Mouse (Mus musculus) MEL (cell line): Measurements from ENCODE around the gene Mettl23. TPM values are rescaled to one million over a fixed set of nuclear protein-coding genes. Genes with fewer than 3 reads are reported as not detected.

Experiments used
- DNase-seq: peaks from one replicate; pipeline ENCODE4 v3.0.0; 2011; ENCODE audit warnings: low read depth, low spot score
- H3K27ac ChIP-seq: 2 replicates; pipeline ENCODE4 v1.5.1; 2012; ENCODE audit warnings: low read depth, mild to moderate bottlenecking, control low read depth, low read length, moderate library complexity; ENCODE audit not compliant: control insufficient read depth
- H3K27me3 ChIP-seq, 2 experiments: fragments of 150-350 bp in 1 of 2; sonication (generic) in 1 of 2; 2 replicates each; pipeline ENCODE4 v1.6.1; 2012; ENCODE audit warnings: low read length in 2 of 2, mild to moderate bottlenecking in 2 of 2, improper control_type of control experiment in 1 of 2, moderate library complexity in 1 of 2; ENCODE audit not compliant: insufficient read depth in 2 of 2, control insufficient read depth in 1 of 2
- H3K36me3 ChIP-seq, 2 experiments: 2 replicates each; pipeline ENCODE4 v1.6.1; 2012 to 2014; ENCODE audit warnings: low read length in 2 of 2, improper control_type of control experiment in 1 of 2, inconsistent platforms in 1 of 2, mild to moderate bottlenecking in 1 of 2; ENCODE audit not compliant: insufficient read depth in 2 of 2, control insufficient read depth in 1 of 2
- H3K4me1 ChIP-seq, 2 experiments: fragments of 150-350 bp in 1 of 2; sonication (generic) in 1 of 2; 2 replicates each; pipeline ENCODE4 v1.6.1; 2012; ENCODE audit warnings: low read length in 2 of 2, improper control_type of control experiment in 1 of 2, mild to moderate bottlenecking in 1 of 2; ENCODE audit not compliant: insufficient read depth in 2 of 2, control insufficient read depth in 1 of 2
- H3K4me3 ChIP-seq, 2 experiments: fragments of 150-350 bp in 1 of 2; sonication (generic) in 1 of 2; 2 replicates each; pipeline ENCODE4 v1.5.1; 2012; ENCODE audit warnings: low read depth in 2 of 2, low read length in 2 of 2, mild to moderate bottlenecking in 2 of 2, moderate library complexity in 2 of 2, control low read depth in 1 of 2, improper control_type of control experiment in 1 of 2; ENCODE audit not compliant: control insufficient read depth in 1 of 2, insufficient read depth in 1 of 2
- H3K79me2 ChIP-seq: 2 replicates; pipeline ENCODE4 v1.6.1; 2012; ENCODE audit warnings: mild to moderate bottlenecking, low read length, moderate library complexity; ENCODE audit not compliant: control insufficient read depth, poor library complexity, insufficient read depth
- H3K9ac ChIP-seq: 2 replicates; pipeline ENCODE4 v1.6.1; 2012; ENCODE audit warnings: low read depth, mild to moderate bottlenecking, control low read depth, low read length, moderate library complexity; ENCODE audit not compliant: control insufficient read depth, poor library complexity, severe bottlenecking
- H3K9me3 ChIP-seq: fragments of 150-350 bp; sonication (generic); replicated peaks from 2 replicates; pipeline ENCODE4 v1.6.1; 2012; ENCODE audit warnings: mild to moderate bottlenecking, low read length, improper control_type of control experiment, moderate library complexity; ENCODE audit not compliant: insufficient read depth
- CHD1 ChIP-seq: IDR thresholded peaks from 2 replicates; pipeline ENCODE4 v1.6.1; 2012; ENCODE audit warnings: low read depth, mild to moderate bottlenecking, inconsistent platforms, low read length, improper control_type of control experiment
- CHD2 ChIP-seq: IDR thresholded peaks from 2 replicates; pipeline ENCODE4 v1.6.1; 2011; ENCODE audit warnings: low read length, improper control_type of control experiment
- CTCF ChIP-seq, 3 experiments: IDR thresholded peaks in 2 of 3; conservative IDR thresholded peaks in 1 of 3; 2 replicates each; pipeline ENCODE4 v1.5.1; 2011 to 2012; ENCODE audit warnings: low read length in 3 of 3, low read depth in 2 of 3, mild to moderate bottlenecking in 2 of 3, improper control_type of control experiment in 1 of 3, inconsistent platforms in 1 of 3, mixed read lengths in 1 of 3, moderate library complexity in 1 of 3; ENCODE audit not compliant: control insufficient read depth in 1 of 3, insufficient read depth in 1 of 3, poor library complexity in 1 of 3, severe bottlenecking in 1 of 3
- E2F4 ChIP-seq: IDR thresholded peaks from 2 replicates; pipeline ENCODE4 v1.6.1; 2011; ENCODE audit warnings: low read depth, low read length, improper control_type of control experiment, borderline replicate concordance
- ELF1 ChIP-seq: IDR thresholded peaks from 2 replicates; pipeline ENCODE4 v1.6.1; 2014; ENCODE audit warnings: low read depth, mild to moderate bottlenecking, inconsistent platforms, low read length, improper control_type of control experiment, moderate library complexity
- EP300 ChIP-seq, 2 experiments: IDR thresholded peaks; 2 replicates each; pipeline ENCODE4 v1.6.1; 2011; ENCODE audit warnings: improper control_type of control experiment in 2 of 2, low read length in 2 of 2, low read depth in 1 of 2, mild to moderate bottlenecking in 1 of 2
- ETS1 ChIP-seq: IDR thresholded peaks from 2 replicates; pipeline ENCODE4 v1.6.1; 2012; ENCODE audit warnings: low read depth, mild to moderate bottlenecking, inconsistent platforms, low read length, improper control_type of control experiment, moderate library complexity
- GABPA ChIP-seq: IDR thresholded peaks from 2 replicates; pipeline ENCODE4 v1.6.1; 2012; ENCODE audit warnings: low read depth, mild to moderate bottlenecking, inconsistent platforms, low read length, improper control_type of control experiment, moderate library complexity
- GATA1 ChIP-seq: IDR thresholded peaks from 2 replicates; pipeline ENCODE4 v1.6.1; 2011; ENCODE audit warnings: low read depth, low read length, improper control_type of control experiment
- HCFC1 ChIP-seq: IDR thresholded peaks from 2 replicates; pipeline ENCODE4 v1.6.1; 2012; ENCODE audit warnings: low read depth, mild to moderate bottlenecking, inconsistent platforms, low read length, improper control_type of control experiment, moderate library complexity
- KAT2A ChIP-seq: conservative IDR thresholded peaks from 2 replicates; pipeline ENCODE4 v1.6.1; 2012; ENCODE audit warnings: low read depth, low read length, improper control_type of control experiment, inconsistent platforms
- MEF2A ChIP-seq: IDR thresholded peaks from 2 replicates; pipeline ENCODE4 v1.6.1; 2014; ENCODE audit warnings: low read depth, mild to moderate bottlenecking, inconsistent platforms, low read length, improper control_type of control experiment; ENCODE audit not compliant: poor library complexity, insufficient replicate concordance, severe bottlenecking; ENCODE audit errors: extremely low read depth
- MXI1 ChIP-seq: IDR thresholded peaks from 2 replicates; pipeline ENCODE4 v1.6.1; 2011; ENCODE audit warnings: mild to moderate bottlenecking, low read depth, low read length, improper control_type of control experiment
- MYB ChIP-seq: IDR thresholded peaks from 2 replicates; pipeline ENCODE4 v1.6.1; 2011; ENCODE audit warnings: mild to moderate bottlenecking, low read depth, low read length, improper control_type of control experiment
- MYC ChIP-seq: IDR thresholded peaks from 2 replicates; pipeline ENCODE4 v1.6.1; 2011; ENCODE audit warnings: low read depth, mild to moderate bottlenecking, low read length, improper control_type of control experiment, moderate library complexity
- NELFE ChIP-seq: IDR thresholded peaks from 2 replicates; pipeline ENCODE4 v1.6.1; 2011; ENCODE audit warnings: low read depth, low read length, improper control_type of control experiment
- NRF1 ChIP-seq: IDR thresholded peaks from 2 replicates; pipeline ENCODE4 v1.6.1; 2014; ENCODE audit warnings: low read depth, mild to moderate bottlenecking, inconsistent platforms, low read length, improper control_type of control experiment, moderate library complexity; ENCODE audit not compliant: poor library complexity, insufficient read depth, severe bottlenecking
- POLR2A ChIP-seq, 2 experiments: IDR thresholded peaks; 2 replicates each; pipeline ENCODE4 v1.6.1; 2011 to 2012; ENCODE audit warnings: low read length in 2 of 2, mild to moderate bottlenecking in 2 of 2, control low read depth in 1 of 2, improper control_type of control experiment in 1 of 2, low read depth in 1 of 2, moderate library complexity in 1 of 2; ENCODE audit not compliant: control insufficient read depth in 1 of 2, insufficient read depth in 1 of 2, poor library complexity in 1 of 2
- POLR2AphosphoS5 ChIP-seq: IDR thresholded peaks from 2 replicates; pipeline ENCODE4 v1.6.1; 2012; ENCODE audit warnings: low read depth, borderline replicate concordance, mild to moderate bottlenecking, inconsistent platforms, low read length, moderate library complexity, mixed read lengths
- RAD21 ChIP-seq: IDR thresholded peaks from 2 replicates; pipeline ENCODE4 v1.6.1; 2011; ENCODE audit warnings: mild to moderate bottlenecking, low read depth, low read length, improper control_type of control experiment
- RCOR1 ChIP-seq: IDR thresholded peaks from 2 replicates; pipeline ENCODE4 v1.6.1; 2012; ENCODE audit warnings: low read depth, mild to moderate bottlenecking, inconsistent platforms, low read length, improper control_type of control experiment
- TAL1 ChIP-seq: IDR thresholded peaks from 2 replicates; pipeline ENCODE4 v1.6.1; 2012; ENCODE audit warnings: mild to moderate bottlenecking, inconsistent platforms, low read length, moderate library complexity, mixed read lengths
- TBP ChIP-seq: IDR thresholded peaks from 2 replicates; pipeline ENCODE4 v1.8.0; 2011; ENCODE audit warnings: low read depth, low read length, improper control_type of control experiment
- TCF12 ChIP-seq: IDR thresholded peaks from 2 replicates; pipeline ENCODE4 v1.6.1; 2014; ENCODE audit warnings: low read depth, mild to moderate bottlenecking, inconsistent platforms, low read length, improper control_type of control experiment, moderate library complexity
- UBTF ChIP-seq: IDR thresholded peaks from 2 replicates; pipeline ENCODE4 v1.6.1; 2012; ENCODE audit warnings: low read depth, mild to moderate bottlenecking, inconsistent platforms, low read length, improper control_type of control experiment, moderate library complexity, borderline replicate concordance; ENCODE audit not compliant: insufficient read depth
- USF2 ChIP-seq, 2 experiments: IDR thresholded peaks; 2 replicates each; pipeline ENCODE4 v1.6.1; 2011 to 2012; ENCODE audit warnings: improper control_type of control experiment in 2 of 2, low read length in 2 of 2, borderline replicate concordance in 1 of 2, inconsistent platforms in 1 of 2, low read depth in 1 of 2, mild to moderate bottlenecking in 1 of 2; ENCODE audit not compliant: insufficient read depth in 1 of 2
- ZKSCAN1 ChIP-seq: IDR thresholded peaks from 2 replicates; pipeline ENCODE4 v1.6.1; 2012; ENCODE audit warnings: low read depth, mild to moderate bottlenecking, inconsistent platforms, low read length, improper control_type of control experiment, moderate library complexity
- ZNF384 ChIP-seq: IDR thresholded peaks from 2 replicates; pipeline ENCODE4 v1.6.1; 2012; ENCODE audit warnings: low read depth, mild to moderate bottlenecking, inconsistent platforms, low read length, improper control_type of control experiment
- polyA plus RNA-seq, 2 experiments: library from polyadenylated mRNA; stranded (reverse) in 1 of 2; unstranded in 1 of 2; fragments of >175 nt in 1 of 2; fragments of >200 nt in 1 of 2; gene quantifications; 2 replicates each; pipeline versions ENCODE4 v1.2.1 to v1.2.4; 2012; ENCODE audit warnings: low replicate concordance in 2 of 2, low read depth in 1 of 2; ENCODE audit not compliant: insufficient read length in 2 of 2, insufficient read depth in 1 of 2, missing spikeins in 1 of 2
- total RNA-seq: library from RNA; depleted of rRNA; stranded (reverse); fragments of 300-350 nt; gene quantifications from 2 replicates; pipeline ENCODE4 v1.2.3, GENCODE M21; 2012

The Mettl23 gene
- total and polyA plus RNA-seq, 3 experiments: 58.5 to 69.9 TPM; not detected in 1

DNA sequence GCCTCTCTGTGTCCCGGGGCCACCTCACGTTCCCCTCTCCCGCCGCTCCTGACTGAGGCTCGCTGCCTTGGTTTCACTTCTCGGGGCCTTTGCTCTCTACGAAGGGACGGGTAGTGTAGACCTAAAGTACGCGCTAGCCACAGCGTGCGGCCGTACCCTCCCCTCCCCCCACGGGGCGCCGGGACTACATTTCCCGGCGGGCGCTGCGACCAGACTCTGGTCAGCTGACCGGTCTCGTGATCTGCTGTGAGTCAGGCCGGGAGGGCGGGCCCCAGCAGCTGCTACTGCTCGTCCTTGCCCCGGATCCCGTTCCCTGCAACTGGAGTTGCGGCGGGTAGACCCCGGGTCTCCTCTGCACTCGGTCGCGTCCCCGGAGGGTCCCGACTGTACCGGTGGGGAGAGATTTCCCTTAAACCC is 10.4 kb downstream of the Mettl23 start (continued):
- TF ChIP-seq ZNF384: no peak
- TF ChIP-seq TCF12: peak; percentile 61
- TF ChIP-seq, all 39 proteins: peak for 22

DNA sequence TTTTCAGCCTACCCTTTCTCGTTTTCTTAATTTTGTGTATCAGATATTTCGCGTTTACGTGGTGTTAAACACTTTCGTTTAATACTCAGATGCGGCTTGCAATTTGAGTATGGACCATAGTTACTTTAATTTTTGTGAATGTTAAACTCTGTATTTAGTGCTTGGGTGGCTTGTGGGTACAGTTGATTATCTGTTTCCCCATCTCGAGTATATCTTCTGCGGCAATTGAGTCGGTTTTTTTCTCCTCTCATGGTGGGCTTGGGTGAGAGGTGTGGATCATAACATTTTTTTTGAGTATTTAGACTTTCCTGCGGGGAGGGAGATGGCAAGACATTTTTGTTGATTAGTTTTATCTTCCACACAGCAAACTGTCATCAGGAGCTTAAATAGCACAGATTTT is 11.2 kb downstream of the Mettl23 start:
- peak overlapping the region; percentile 98 for H3K9ac ChIP-seq
- peak; percentile 69 for DNase-seq

DNA sequence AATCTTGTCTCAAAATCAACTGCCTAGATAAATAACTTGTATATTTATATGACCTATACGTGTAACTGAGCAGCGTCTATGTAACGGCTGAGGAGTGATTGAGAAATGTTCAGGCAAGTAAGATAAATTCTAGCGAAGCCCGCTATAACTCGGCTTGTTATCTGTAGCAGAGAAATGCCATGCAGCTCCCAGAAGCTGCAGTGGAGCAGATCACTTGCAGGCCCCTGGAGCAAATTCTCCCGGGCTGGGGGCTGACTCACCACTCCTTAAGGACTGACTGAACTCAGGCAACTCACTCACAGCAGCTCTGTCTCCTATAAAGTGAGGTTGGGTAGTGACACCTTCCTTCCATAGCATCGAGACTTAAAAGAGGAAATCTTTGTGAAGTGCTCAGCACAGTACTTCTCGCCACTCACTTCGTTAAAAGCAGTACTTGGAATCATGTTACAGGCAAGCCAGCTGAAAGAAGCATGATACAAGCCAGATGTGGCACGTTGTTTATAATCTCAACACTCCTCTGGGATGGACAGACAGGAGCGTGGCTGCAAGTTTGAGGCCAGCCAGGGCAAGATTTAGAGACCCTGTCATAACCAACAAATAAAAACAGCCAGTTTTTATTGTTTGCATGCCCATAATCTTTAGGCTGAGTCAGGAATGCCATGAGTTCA is 14.2 kb downstream of the Mettl23 start:
- no peaks in the 10 kb centered on the region for H3K9me3 ChIP-seq
- H3K27me3 ChIP-seq: no peaks in the 10 kb centered on the region
- H3K4me3 ChIP-seq: peak overlapping the region; percentile 30 to 37
- H3K36me3 ChIP-seq: peaks cover 0 to 22% of the 10 kb centered on the region in 2 experiments; a peak in 2 of 4 replicates
- H3K9ac ChIP-seq: peak overlapping the region; percentile 44
- H3K4me1 ChIP-seq: peaks cover 6 to 12% of the 10 kb centered on the region in 2 experiments
- peak overlapping the region; percentile 69 for H3K27ac ChIP-seq
- peaks cover 24% of the 10 kb centered on the region for H3K79me2 ChIP-seq
- DNase-seq: peak; percentile 86
- peak in 1 of 2 experiments; percentile 35; a peak in 1 of 4 replicates for TF ChIP-seq POLR2A (IDR thresholded peaks at IDR 0.05; ENCODE audit: control insufficient read depth in 1 of 2, insufficient read depth in 1 of 2, low read depth in 1 of 2, low read length in 2 of 2, poor library complexity in 1 of 2)
- no peak for TF ChIP-seq ELF1
- peak; percentile 34; the same call in 1 of the 2 replicates for TF ChIP-seq TAL1
- no peak for TF ChIP-seq POLR2AphosphoS5
- TF ChIP-seq KAT2A: no peak
- TF ChIP-seq ETS1: 0 out of 2 replicates have a peak, but pooled peaks have one; percentile 40
- TF ChIP-seq MXI1: peak; percentile 22
- peak in 1 of 2 experiments; percentile 42; a peak in 1 of 4 replicates for TF ChIP-seq EP300 (IDR thresholded peaks at IDR 0.05; ENCODE audit: low read depth in 1 of 2, low read length in 2 of 2)
- TF ChIP-seq CHD2: no peak
- TF ChIP-seq UBTF: no peak
- peak; percentile 70 for TF ChIP-seq MYC
- TF ChIP-seq GATA1: peak; percentile 75
- TF ChIP-seq CTCF (IDR thresholded peaks at IDR 0.05 in 2 of 3, conservative IDR thresholded peaks at IDR 0.05 in 1 of 3; ENCODE audit: control insufficient read depth in 1 of 3, insufficient read depth in 1 of 3, low read depth in 2 of 3, low read length in 3 of 3, poor library complexity in 1 of 3, severe bottlenecking in 1 of 3): no peak
- peak; percentile 55; the same call in 1 of the 2 replicates for TF ChIP-seq TBP
- no peak for TF ChIP-seq RCOR1
- no peak for TF ChIP-seq GABPA
- TF ChIP-seq E2F4: no peak
- no peak for TF ChIP-seq MEF2A

More for the DNA sequence above, 11.2 kb downstream of the Mettl23 start:
- H3K36me3 ChIP-seq: peaks cover 21 to 29% of the 10 kb centered on the region in 2 experiments
- peak overlapping the region; percentile 100 for H3K27ac ChIP-seq
- peaks cover 6 to 12% of the 10 kb centered on the region in 2 experiments for H3K4me1 ChIP-seq
- H3K27me3 ChIP-seq: no peaks in the 10 kb centered on the region
- no peak for TF ChIP-seq E2F4
- peak; percentile 76 for TF ChIP-seq GATA1
- no peak for TF ChIP-seq ZKSCAN1
- TF ChIP-seq USF2 (IDR thresholded peaks at IDR 0.05; ENCODE audit: borderline replicate concordance in 1 of 2, insufficient read depth in 1 of 2, low read depth in 1 of 2, low read length in 2 of 2): no peak
- TF ChIP-seq TBP: no peak
- peak; percentile 71 for TF ChIP-seq ZNF384
- TF ChIP-seq RAD21: no peak
- TF ChIP-seq TAL1: no peak
- TF ChIP-seq CHD1: peak; percentile 6; the same call in 1 of the 2 replicates
- no peak for TF ChIP-seq GABPA
- peak; percentile 24; the same call in 1 of the 2 replicates for TF ChIP-seq ETS1
- no peak for TF ChIP-seq CTCF (IDR thresholded peaks at IDR 0.05 in 2 of 3, conservative IDR thresholded peaks at IDR 0.05 in 1 of 3; ENCODE audit: control insufficient read depth in 1 of 3, insufficient read depth in 1 of 3, low read depth in 2 of 3, low read length in 3 of 3, poor library complexity in 1 of 3, severe bottlenecking in 1 of 3)
- TF ChIP-seq NELFE: no peak
- TF ChIP-seq HCFC1: peak; percentile 30; the same call in 1 of the 2 replicates
- TF ChIP-seq MXI1: no peak; the same call in 1 of the 2 replicates
- peak in 1 of 2 experiments; percentile 61; a peak in 2 of 4 replicates for TF ChIP-seq EP300 (IDR thresholded peaks at IDR 0.05; ENCODE audit: low read depth in 1 of 2, low read length in 2 of 2)
- TF ChIP-seq RCOR1: no peak; the same call in 1 of the 2 replicates
- 0 out of 2 replicates have a peak, but pooled peaks have one; percentile 44 for TF ChIP-seq MYB
- TF ChIP-seq NRF1: no peak
- H3K9me3 ChIP-seq: no peaks in the 10 kb centered on the region
- peak overlapping the region; percentile 69 to 82 for H3K4me3 ChIP-seq
- H3K79me2 ChIP-seq: peaks cover 45% of the 10 kb centered on the region
